Mouse (Mus musculus): ENCODE data around the gene Cul9.

GRCm38 (mm10) chr17:46556584-46556945 is 10.4 kb upstream of the Cul9 start:
- no peak for TF ChIP-seq CTCF (IDR thresholded peaks at IDR 0.05; ENCODE audit: control insufficient read depth, insufficient read depth, low read length)
- no peak for TF ChIP-seq POLR2A (IDR thresholded peaks at IDR 0.05; ENCODE audit: borderline replicate concordance, control insufficient read depth, low read depth, low read length)

Data from bone marrow, adult 2 months (tissue).